Mouse (Mus musculus) lung, embryonic 16.5 days (tissue): ENCODE results near the gene Cdh13. TPM values are rescaled to one million over a fixed set of nuclear protein-coding genes. Genes with fewer than 3 reads are reported as not detected.

Experiments used
- ATAC-seq: fragments of 200-750 bp; cut with Nextera tagmentation; 2 replicates; pipeline ENCODE4 v1.8.0; 2017; ENCODE audit warnings: low read depth, mild to moderate bottlenecking, moderate library complexity
- H3K27ac ChIP-seq: fragments of 300-500 bp; sonication (generic); 2 replicates; pipeline ENCODE4 v1.5.1; 2014; ENCODE audit warnings: mild to moderate bottlenecking, control low read depth, low read length
- H3K27me3 ChIP-seq: fragments of 300-500 bp; sonication (generic); 2 replicates; pipeline ENCODE4 v1.6.1; 2014; ENCODE audit warnings: low read depth, low read length, mixed read lengths; ENCODE audit not compliant: control insufficient read depth, insufficient read depth
- H3K36me3 ChIP-seq: fragments of 300-500 bp; sonication (generic); 2 replicates; pipeline ENCODE4 v1.6.1; 2014; ENCODE audit warnings: low read length; ENCODE audit not compliant: control insufficient read depth, insufficient read depth
- H3K4me1 ChIP-seq: fragments of 300-500 bp; sonication (generic); replicated peaks from 2 replicates; pipeline ENCODE4 v1.6.1; 2014; ENCODE audit warnings: low read length, mixed read lengths; ENCODE audit not compliant: control insufficient read depth, insufficient read depth
- H3K4me2 ChIP-seq: fragments of 300-500 bp; sonication (generic); 2 replicates; pipeline ENCODE4 v1.6.1; 2014; ENCODE audit warnings: low read depth, low read length, control low read depth
- H3K4me3 ChIP-seq: fragments of 300-500 bp; sonication (generic); 2 replicates; pipeline ENCODE4 v1.5.1; 2014; ENCODE audit warnings: mild to moderate bottlenecking, low read length, control low read depth
- H3K9ac ChIP-seq: fragments of 300-500 bp; sonication (generic); 2 replicates; pipeline ENCODE4 v1.6.1; 2014; ENCODE audit warnings: low read length, control low read depth
- H3K9me3 ChIP-seq: fragments of 300-500 bp; sonication (generic); 2 replicates; pipeline ENCODE4 v1.6.1; 2016; ENCODE audit warnings: low read length; ENCODE audit not compliant: control insufficient read depth
- WGBS: fragments of 180-500 bp; shearing (Covaris S2); extraction: QIAGEN DNeasy Blood & Tissue Kit; methylation state at CpG from one replicate; pipeline ENCODE4 v1.1.7; 2014; 5-methylcytosine and 5-hydroxymethylcytosine counted together
- polyA plus RNA-seq: library from polyadenylated mRNA; unstranded; fragments of >200 nt; fragmentation: Nextera tagmentation; extraction: Ambion mirVana; gene quantifications from 2 replicates; pipeline ENCODE4 v1.2.1, GENCODE M21; 2015

Gene Cdh13
- polyA plus RNA-seq, 1 experiment from 2014 or later: 5.8 TPM

- H3K9ac ChIP-seq: no peak overlapping the region
- ATAC-seq: no peak
- WGBS: 71% methylated on average over 8 of the region's 8 CpGs
- 0 out of 2 replicates have a peak, but pooled peaks cover 6% of the 10 kb centered on the region for H3K9me3 ChIP-seq
- H3K27me3 ChIP-seq: no peaks in the 10 kb centered on the region
- H3K4me2 ChIP-seq: no peak overlapping the region
- no peak overlapping the region for H3K27ac ChIP-seq
- no peaks in the 10 kb centered on the region for H3K36me3 ChIP-seq
- no peak overlapping the region for H3K4me3 ChIP-seq
- H3K4me1 ChIP-seq: no peaks in the 10 kb centered on the region
Measured at GRCm38 (mm10) chr8:119304196-119304595, 1020.7 kb downstream of the Cdh13 start.

- Histone ChIP-seq H3K27ac (no peak overlapping the region), H3K4me1 (no peaks in the 10 kb centered on the region), H3K9ac (no peak overlapping the region), H3K4me3 (no peak overlapping the region), H3K27me3 (no peaks in the 10 kb centered on the region), H3K9me3 (no peaks in the 10 kb centered on the region), H3K4me2 (no peak overlapping the region), H3K36me3 (no peaks in the 10 kb centered on the region)
- 26% methylated on average over 3 of the region's 3 CpGs for WGBS
- no peak for ATAC-seq
Measured at GRCm38 (mm10) chr8:119311412-119311811, 1027.9 kb downstream of the Cdh13 start.

DNA sequence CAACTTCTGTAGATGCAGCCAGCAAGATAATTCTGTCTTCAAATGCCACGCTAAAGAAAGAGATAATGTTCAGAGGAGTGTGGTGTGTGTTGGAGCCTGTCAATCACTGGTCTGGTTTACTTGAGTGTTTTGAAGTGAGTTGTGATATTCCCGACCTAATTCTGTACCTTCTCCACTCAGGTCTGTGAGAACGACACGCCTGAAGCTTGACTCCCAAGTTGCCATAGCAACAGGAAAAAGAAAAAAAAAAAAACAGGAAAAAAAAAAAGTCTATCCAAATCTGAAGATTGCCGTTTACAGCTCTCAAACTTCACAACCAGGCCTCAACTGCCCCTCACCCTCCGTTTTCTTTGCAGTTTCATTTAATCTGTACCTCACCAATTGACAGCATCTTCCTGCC lies 1039.7 kb downstream of the Cdh13 start:
- no peaks in the 10 kb centered on the region for H3K27me3 ChIP-seq
- no peak overlapping the region for H3K4me3 ChIP-seq
- no peaks in the 10 kb centered on the region for H3K36me3 ChIP-seq
- H3K27ac ChIP-seq: no peak overlapping the region
- no peak for ATAC-seq
- H3K4me2 ChIP-seq: no peak overlapping the region
- no peaks in the 10 kb centered on the region for H3K9me3 ChIP-seq
- WGBS: 40% methylated on average over 6 of the region's 6 CpGs
- no peak overlapping the region for H3K9ac ChIP-seq
- no peaks in the 10 kb centered on the region for H3K4me1 ChIP-seq

DNA sequence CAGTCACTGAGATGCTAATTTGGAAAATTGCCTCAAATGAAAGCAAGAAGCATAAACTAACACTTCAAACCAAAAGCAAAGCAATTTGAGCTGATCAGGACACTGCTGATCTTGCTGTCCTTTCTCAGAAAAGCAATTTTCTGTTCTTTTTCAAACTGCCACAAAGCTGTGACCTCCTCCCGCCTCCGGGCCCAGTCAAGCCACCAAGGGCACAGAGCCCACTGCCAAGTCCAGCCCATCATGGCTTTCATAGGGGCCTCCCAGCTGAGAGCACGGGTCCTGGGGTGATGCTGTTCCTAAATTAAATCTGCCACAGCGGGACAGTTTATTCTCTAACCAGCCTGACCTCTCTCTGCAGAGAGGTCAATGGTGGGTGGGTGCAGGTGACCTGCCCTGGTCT lies 1056.0 kb downstream of the Cdh13 start:
- no peak overlapping the region for H3K27ac ChIP-seq
- no peak for ATAC-seq
- H3K4me3 ChIP-seq: no peak overlapping the region
- H3K9me3 ChIP-seq: peaks cover 3% of the 10 kb centered on the region; the same call in 1 of the 2 replicates
- H3K36me3 ChIP-seq: no peaks in the 10 kb centered on the region
- peaks cover 2% of the 10 kb centered on the region; the same call in 1 of the 2 replicates for H3K27me3 ChIP-seq
- H3K9ac ChIP-seq: no peak overlapping the region
- WGBS: 76% methylated on average over 4 of the region's 4 CpGs
- no peaks in the 10 kb centered on the region for H3K4me1 ChIP-seq
- no peak overlapping the region for H3K4me2 ChIP-seq

- ATAC-seq: peak; percentile 13; the same call in 1 of the 2 replicates
- no peak overlapping the region for H3K27ac ChIP-seq
- WGBS: 86% methylated on average over 3 of the region's 3 CpGs
- H3K4me1 ChIP-seq: peaks cover 6% of the 10 kb centered on the region
- H3K9ac ChIP-seq: no peak overlapping the region
- peaks cover 3% of the 10 kb centered on the region; the same call in 1 of the 2 replicates for H3K9me3 ChIP-seq
- peak overlapping the region; percentile 84 for H3K4me3 ChIP-seq
- H3K4me2 ChIP-seq: peak overlapping the region; percentile 42
- H3K27me3 ChIP-seq: peaks cover 2% of the 10 kb centered on the region; the same call in 1 of the 2 replicates
- H3K36me3 ChIP-seq: peaks cover 21% of the 10 kb centered on the region
Measured at GRCm38 (mm10) chr8:119343606-119344005, 1060.1 kb downstream of the Cdh13 start.

DNA sequence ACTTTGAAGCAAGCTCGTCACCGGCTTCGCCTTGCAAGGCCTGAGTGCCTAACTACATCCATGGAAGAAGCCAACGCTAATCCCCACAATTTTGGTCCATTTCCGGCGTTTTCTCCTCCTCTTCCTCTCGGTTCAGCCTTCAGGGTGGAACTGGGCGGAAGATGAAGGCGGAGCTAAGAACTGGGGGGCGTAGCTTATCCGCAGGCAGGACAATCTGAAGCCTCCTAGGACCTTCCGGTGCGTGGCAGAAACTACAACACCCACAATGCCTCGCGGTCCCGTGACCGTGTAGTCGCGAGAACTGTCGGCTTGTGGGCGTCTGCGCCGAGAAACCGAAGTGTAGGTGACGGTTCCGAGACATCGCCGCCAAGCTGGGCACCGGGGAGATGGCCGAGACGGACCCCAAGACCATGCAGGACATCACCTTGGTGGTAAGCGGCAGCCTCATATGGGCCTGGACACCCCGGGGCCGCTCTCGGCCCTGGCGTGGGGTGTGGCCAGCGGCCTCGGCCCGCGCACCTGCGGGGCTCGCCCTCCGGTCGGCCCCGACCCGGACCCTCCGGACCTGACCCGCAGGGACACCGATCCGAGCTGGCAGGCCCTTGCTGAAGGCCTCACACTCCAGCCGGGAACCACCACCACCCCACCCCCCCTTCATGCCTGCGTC lies 1060.8 kb downstream of the Cdh13 start, which contains the start of gene Hsbp1:
Gene Hsbp1, plus strand, starts transcription at position 299 of the 667 bp plus-strand sequence.
- Histone ChIP-seq H3K27ac (peak within 1 kb of the TSS; percentile 17), H3K27me3 (peaks cover 2% of the 10 kb centered on the region; the same call in 1 of the 2 replicates), H3K9ac (peak within 1 kb of the TSS; percentile 92), H3K4me3 (peak within 1 kb of the TSS; percentile 84), H3K4me1 (peaks cover 6% of the 10 kb centered on the region), H3K36me3 (peaks cover 28% of the 10 kb centered on the region), H3K9me3 (peaks cover 3% of the 10 kb centered on the region; the same call in 1 of the 2 replicates), H3K4me2 (peak within 1 kb of the TSS; percentile 76)
- ATAC-seq: peak; percentile 99
- whole genome bisulfite sequencing: 2% methylated on average over 52 of the region's 52 CpGs

- Histone ChIP-seq H3K36me3 (peaks cover 32% of the 10 kb centered on the region), H3K9ac (peak overlapping the region; percentile 92), H3K4me1 (peaks cover 6% of the 10 kb centered on the region), H3K9me3 (peaks cover 3% of the 10 kb centered on the region; the same call in 1 of the 2 replicates), H3K4me2 (peak overlapping the region; percentile 76), H3K27ac (no peak overlapping the region), H3K4me3 (peak overlapping the region; percentile 84), H3K27me3 (peaks cover 2% of the 10 kb centered on the region; the same call in 1 of the 2 replicates)
- 45% methylated on average over 22 of the region's 22 CpGs for WGBS
- no peak for ATAC-seq
Measured at GRCm38 (mm10) chr8:119345029-119345682, 1061.6 kb downstream of the Cdh13 start.

GRCm38 (mm10) chr8:119345683-119346075 lies 1062.1 kb downstream of the Cdh13 start:
- no peak for ATAC-seq
- peaks cover 3% of the 10 kb centered on the region; the same call in 1 of the 2 replicates for H3K9me3 ChIP-seq
- H3K4me1 ChIP-seq: peaks cover 6% of the 10 kb centered on the region
- H3K4me2 ChIP-seq: peak overlapping the region; percentile 76
- H3K27me3 ChIP-seq: peaks cover 2% of the 10 kb centered on the region; the same call in 1 of the 2 replicates
- no peak overlapping the region for H3K27ac ChIP-seq
- H3K4me3 ChIP-seq: peak overlapping the region; percentile 84
- H3K9ac ChIP-seq: no peak overlapping the region
- 80% methylated on average over 15 of the region's 15 CpGs for WGBS
- H3K36me3 ChIP-seq: peaks cover 32% of the 10 kb centered on the region

DNA sequence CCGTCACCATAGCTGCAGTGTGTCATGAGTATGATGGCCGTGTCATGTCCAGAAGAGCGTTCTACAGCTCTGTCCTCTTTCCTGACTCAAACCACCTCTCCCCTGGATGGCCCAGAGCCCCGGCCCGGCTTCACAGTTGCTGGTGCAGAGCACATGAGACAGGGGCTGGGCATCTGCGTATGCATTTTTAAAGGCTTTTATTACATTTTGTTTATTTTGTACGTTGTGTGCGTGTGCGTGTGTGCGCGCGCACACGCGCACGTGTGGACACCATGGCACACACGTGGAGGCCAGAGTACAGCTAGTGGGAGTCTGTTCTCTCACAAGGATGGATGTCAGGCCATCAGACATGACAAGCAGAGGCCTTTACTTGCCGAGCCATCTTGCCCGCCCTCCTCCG lies 1068.1 kb downstream of the Cdh13 start:
- no peak overlapping the region for H3K4me2 ChIP-seq
- no peak overlapping the region for H3K9ac ChIP-seq
- 91% methylated on average over 19 of the region's 19 CpGs for WGBS
- H3K27ac ChIP-seq: no peak overlapping the region
- no peak for ATAC-seq
- H3K9me3 ChIP-seq: no peaks in the 10 kb centered on the region
- H3K4me1 ChIP-seq: no peaks in the 10 kb centered on the region
- H3K4me3 ChIP-seq: no peak overlapping the region
- H3K36me3 ChIP-seq: peaks cover 29% of the 10 kb centered on the region
- H3K27me3 ChIP-seq: no peaks in the 10 kb centered on the region
